Mouse (Mus musculus) lung, postnatal 4 days (tissue): ENCODE data around the gene Stx4a.
"Not testable (repeated sequence)": the region's sequence is repeated elsewhere in the genome, so short reads cannot be mapped to it uniquely, and the experiment has no call there.

Source experiments
- DNase-seq, 2 experiments: peaks; one replicate each; pipeline ENCODE4 v3.0.0; 2021

The Stx4a gene

DNA sequence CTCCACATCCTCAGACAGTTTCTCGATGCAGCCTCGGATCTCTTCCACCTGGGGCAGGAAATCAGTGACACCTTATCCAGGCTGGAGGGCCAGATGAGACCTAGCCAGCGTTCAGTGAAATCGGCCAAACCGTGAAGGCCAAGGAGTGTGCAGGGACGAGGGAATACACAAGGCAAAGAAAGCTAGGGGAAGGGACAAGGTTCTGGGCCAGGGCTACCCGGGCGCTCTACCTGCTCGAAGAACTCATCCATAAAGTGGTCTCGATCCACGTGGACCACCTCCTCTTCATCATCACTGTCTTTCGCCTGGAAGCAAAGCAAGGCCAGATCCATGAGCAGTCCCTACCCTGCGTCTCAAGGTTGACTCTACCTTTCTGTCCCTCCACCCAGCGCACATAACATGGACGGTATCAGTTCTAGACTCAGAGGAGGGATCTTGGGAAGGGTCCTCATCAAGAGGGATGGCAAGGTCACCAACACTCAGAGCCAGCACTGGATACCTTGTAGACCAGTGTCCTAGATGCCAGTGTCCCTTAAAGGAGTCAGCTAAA lies 8.9 kb upstream of the Stx4a start:
- no peak for DNase-seq

DNA sequence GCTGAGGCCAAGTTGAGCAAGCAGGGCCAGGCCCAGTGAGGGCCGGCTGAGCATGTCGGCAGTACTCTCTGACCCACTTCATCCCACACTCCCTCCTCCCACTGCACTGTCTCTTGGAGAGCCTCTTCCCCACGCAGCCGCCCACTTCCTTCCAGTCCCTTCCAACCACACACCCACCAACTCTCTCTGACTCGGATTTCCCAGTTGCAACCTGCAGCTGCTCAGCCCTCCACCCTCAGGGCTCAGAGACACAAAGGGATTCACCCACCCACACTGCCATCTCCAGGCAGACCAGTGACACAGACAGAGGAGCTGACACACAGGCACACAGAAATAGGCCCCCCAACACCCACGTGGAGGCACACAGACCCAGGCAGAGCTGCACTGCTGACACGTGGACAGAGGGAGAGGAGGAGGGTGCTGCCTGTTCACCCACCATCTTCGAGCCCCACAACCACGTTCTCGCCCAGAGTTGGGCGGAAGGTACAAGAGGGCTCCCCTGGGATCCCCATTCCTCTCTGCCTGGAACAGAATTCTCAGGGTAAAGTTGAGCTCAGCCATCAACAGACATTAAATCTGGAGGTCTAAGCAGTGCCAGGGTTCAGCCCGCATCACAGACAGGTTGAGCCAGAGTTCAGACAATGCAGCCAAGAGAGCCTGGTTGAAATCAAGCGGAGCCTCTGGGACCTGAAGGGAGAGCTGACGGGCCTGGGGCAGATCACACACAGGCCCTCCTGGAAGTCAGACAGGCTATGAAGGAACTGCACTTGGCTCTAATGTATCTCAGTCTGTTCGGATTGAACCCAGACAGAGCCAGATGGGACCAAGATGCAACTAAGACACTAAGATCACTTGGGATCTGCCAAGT lies 7.9 kb upstream of the Stx4a start:
- DNase-seq: peak; percentile 66 to 76

GRCm38 (mm10) chr7:127817053-127817452 lies 7.0 kb upstream of the Stx4a start:
- no peak for DNase-seq

GRCm38 (mm10) chr7:127817776-127818175 lies 6.3 kb upstream of the Stx4a start:
- no peak for DNase-seq

DNA sequence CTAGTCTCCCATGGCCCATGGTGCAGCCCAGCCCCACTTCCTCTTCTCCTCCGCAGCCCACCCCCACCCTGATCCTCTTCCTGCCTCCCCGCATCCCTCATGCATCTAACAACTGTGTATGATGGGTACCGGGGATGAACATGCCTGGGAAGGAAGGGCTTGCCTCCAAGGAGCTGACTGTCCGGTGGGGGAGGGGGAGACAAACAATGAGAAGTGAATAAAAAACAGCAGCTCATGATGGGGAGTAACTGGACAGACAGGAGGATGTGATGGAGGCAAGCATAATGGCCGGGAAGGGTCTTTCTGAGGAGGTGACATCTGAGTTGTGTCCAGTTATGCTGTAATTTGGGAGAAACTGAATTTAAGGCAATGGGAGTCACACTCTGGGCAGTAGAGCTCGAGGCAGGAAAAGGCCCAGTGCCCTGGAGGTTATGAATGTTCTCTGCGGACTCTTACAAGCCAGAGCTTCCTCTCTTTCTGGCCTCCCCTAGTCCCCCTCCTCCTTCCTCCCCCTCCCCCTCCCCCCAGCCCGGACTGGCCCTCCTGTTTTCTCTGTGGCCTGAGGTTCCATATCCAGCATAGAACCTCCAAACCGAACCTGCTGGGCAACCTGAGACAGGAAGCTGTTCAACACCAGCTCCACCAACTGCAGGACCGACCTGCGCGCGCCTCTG lies 3.1 kb upstream of the Stx4a start:
- DNase-seq: no peak

DNA sequence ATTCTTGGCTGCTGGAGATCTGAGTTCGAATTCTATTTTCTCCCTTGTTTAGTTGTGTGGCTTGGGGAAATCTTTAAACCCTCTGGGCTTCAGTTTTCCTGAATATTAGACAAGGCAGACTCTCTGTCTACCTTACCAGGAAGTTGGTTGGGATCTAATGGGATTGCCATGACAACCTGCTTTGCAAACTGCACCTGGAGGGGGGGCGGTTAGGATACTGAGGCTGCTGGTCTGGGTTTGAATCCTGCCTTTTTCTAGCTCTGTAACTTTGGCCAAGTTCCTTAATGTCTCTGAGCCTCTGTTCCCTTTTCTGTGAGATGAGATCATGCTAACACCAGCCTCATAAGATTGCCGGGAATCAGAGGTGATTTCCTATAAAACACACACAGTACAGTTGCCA lies 1.6 kb upstream of the Stx4a start:
- no peak for DNase-seq

DNA sequence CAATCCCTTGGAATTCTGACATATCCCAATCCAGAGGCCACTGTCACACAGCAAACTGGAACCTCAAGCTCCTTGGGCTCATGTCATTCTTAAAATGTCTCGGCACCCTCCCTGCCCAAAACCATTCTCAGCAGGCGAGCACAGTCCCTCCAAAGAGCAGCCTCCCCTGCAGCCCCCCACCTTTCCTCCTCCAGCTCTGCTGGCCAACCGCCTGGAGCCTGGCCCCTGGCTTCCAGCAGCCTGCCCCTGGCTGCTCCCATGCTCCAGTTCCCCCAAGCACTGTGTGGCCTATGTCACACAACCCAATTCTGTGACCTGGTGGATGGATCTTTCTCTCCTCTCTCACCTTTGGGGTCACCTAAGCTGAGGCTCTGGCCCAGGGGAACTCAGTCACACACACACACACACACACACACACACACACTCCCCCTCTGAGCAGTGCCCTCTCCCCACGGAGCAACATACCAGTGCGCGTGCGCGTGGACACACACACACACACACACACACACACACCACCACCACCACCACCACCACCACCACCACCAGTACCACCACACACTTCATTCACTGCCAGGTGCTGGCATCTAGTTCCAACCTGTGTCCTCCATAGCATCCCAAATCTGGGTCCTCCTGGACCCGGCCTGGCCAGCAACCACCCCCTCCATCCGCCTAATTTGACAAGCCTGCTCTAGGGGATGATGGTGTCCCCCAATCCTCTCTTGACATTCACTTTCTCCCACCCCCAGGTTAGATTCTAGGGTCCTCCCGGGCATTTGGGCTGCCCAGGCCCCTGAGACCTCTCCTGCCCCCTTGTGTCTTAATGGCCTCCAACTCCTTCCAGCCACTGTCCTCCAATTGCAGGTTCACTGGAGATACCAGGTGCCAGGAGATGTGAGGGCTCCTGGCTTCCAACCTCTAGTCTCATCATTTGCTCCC lies 590 bp upstream of the Stx4a start:
- DNase-seq: no peak

DNA sequence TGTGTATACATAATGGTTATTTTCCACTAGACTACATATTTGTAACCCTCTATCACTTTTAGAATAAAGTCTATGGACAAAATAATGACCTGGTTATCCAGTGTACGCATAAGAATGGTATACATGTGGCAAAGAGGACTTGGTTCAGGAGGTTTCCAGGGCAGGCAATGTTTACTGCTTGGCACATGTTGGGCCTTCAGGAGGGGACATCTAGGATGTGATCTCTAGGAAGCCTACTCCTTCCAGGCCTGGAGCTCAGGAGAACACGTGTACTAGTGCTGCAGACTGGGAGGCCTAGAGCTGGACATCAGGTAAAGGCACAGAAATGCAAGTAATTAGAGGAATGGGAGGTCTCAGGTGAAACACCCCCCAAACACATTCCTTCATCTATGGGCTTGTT lies 11.5 kb downstream of the Stx4a start:
- no peak for DNase-seq

- DNase-seq: no peak
Observed at GRCm38 (mm10) chr7:127837473-127837872, 13.4 kb downstream of the Stx4a start.

GRCm38 (mm10) chr7:127837878-127838277 lies 13.8 kb downstream of the Stx4a start:
- DNase-seq: not testable (repeated sequence)

DNA sequence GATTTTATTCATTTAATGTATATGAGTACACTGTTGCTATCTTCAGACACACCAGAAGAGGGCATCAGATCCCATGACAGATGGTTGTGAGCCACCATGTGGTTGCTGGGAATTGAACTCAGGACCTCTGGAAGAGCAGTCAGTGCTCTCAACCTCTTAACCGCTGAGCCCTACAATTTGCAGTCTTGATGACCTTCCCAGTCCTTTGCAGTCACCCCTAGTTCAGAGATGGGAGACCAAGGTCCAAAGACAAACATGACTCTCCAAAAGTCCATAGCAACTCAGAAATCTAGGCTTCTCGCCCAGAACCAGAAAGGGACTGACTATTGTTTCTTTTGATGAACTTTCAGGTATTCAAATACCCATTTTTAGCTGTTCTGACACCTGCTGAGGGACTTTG lies 15.9 kb downstream of the Stx4a start:
- DNase-seq: not testable (repeated sequence)

GRCm38 (mm10) chr7:127840886-127841285 lies 16.8 kb downstream of the Stx4a start:
- peak in 1 of 2 experiments; percentile 68 for DNase-seq

GRCm38 (mm10) chr7:127841340-127842000 lies 17.4 kb downstream of the Stx4a start:
- DNase-seq: peak; percentile 95 to 98

- peak; percentile 85 to 86 for DNase-seq
Observed at GRCm38 (mm10) chr7:127842001-127842718, 18.1 kb downstream of the Stx4a start.

DNA sequence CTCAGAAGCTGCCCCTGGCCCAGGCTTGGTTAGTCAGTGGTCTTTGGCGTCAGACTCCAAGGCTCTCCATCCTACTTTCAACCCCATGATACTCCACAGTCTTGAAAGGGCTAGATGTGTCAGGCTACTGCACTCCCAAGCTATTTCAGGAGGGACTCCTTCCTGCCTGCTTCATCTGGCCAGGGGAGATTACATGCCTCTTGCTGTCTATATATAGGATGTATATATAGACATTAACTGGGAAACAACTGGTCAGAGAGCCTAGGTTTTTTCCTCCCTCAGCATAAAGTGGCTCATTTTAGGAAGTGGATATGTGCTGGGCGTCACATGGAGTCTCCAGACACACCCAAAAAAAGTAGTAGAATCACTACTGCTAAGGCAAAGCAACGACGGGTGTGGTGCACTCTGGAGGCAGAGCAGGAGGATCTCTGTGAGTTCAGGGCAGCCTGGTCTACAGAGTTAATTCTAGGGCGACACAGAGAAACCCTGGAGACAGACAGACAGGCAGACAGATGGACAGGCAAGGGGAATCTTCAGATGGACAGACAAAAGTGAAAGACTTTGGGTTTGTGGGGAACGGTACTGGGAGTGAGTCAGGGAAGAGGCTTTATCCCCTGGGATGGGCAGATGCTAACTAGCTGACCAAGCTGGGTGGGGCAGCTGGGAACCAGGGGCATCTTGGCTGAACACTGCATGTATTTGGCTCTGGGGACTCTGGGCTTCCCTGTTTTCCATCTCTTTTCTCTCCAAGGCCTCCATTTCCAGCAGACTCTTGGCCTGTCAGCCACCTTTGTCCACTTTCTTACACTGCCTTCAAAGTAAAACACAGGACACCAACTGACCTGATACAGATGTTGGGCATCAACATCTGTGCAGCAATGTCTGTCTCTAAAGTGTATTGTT lies 26.1 kb downstream of the Stx4a start:
- no peak for DNase-seq

DNA sequence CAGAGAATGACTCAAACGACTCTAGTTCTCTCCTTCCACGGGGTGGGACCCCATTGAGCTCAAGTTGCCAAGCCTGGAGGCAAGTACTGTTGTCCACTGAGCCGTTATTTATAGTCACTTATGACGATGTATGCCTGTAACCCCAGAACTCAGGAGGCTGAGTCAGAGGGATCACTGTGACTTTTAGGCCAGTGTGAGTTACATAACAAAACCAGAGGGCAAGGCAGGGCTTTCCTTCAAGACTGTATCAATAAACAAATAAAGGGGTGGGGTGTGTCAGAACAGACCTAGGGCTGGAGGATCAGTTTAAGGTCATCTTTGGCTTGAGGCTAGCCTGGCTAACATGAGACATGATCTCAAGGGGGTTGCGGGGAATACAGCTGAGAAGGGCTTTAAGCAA lies 26.8 kb downstream of the Stx4a start:
- no peak for DNase-seq

- no peak for DNase-seq
Observed at GRCm38 (mm10) chr7:127858258-127858657, 34.2 kb downstream of the Stx4a start.

GRCm38 (mm10) chr7:127866434-127866833 lies 42.3 kb downstream of the Stx4a start:
- DNase-seq: no peak

GRCm38 (mm10) chr7:127867641-127868040 lies 43.5 kb downstream of the Stx4a start:
- DNase-seq: no peak

- no peak for DNase-seq
Observed at GRCm38 (mm10) chr7:127869149-127869810, 45.2 kb downstream of the Stx4a start.
